Mouse (Mus musculus) macrophage (primary cell): Measurements from ENCODE around the gene Maats1. TPM values are rescaled to one million over a fixed set of nuclear protein-coding genes. Genes with fewer than 3 reads are reported as not detected.

ENCODE experiments used
- H3K27ac ChIP-seq: fragments of 350-480 bp; formaldehyde crosslinking; 2 replicates; pipeline ENCODE4 v1.9.0; 2021
- H3K36me3 ChIP-seq: fragments of 350-480 bp; formaldehyde crosslinking; 2 replicates; pipeline ENCODE4 v1.9.0; 2021; ENCODE audit errors: inconsistent target
- H3K4me3 ChIP-seq: fragments of 350-480 bp; formaldehyde crosslinking; 2 replicates; pipeline ENCODE4 v1.9.0; 2021; ENCODE audit errors: inconsistent target
- H3K79me2 ChIP-seq: fragments of 350-480 bp; formaldehyde crosslinking; 2 replicates; pipeline ENCODE4 v1.9.0; 2021; ENCODE audit errors: inconsistent target
- WGBS: methylation state at CpG from one replicate; pipeline ENCODE4 v1.1.7; 2026; ENCODE audit warnings: inconsistent platforms; ENCODE audit not compliant: missing documents; 5-methylcytosine and 5-hydroxymethylcytosine counted together
- polyA plus RNA-seq: library from polyadenylated mRNA; stranded (reverse); fragments of 250-400 nt; gene quantifications from 3 replicates; pipeline ENCODE4 v1.2.4, GENCODE M21; 2018; ENCODE audit warnings: inconsistent platforms

Gene Maats1
- polyA plus RNA-seq, 1 experiment from 2014 or later, result not detected

GRCm38 (mm10) chr16:38282559-38283160 lies 59.3 kb downstream of the Maats1 start:
- Histone ChIP-seq H3K36me3 (no peaks in the 10 kb centered on the region), H3K4me3 (no peak overlapping the region), H3K79me2 (no peaks in the 10 kb centered on the region), H3K27ac (no peak overlapping the region)
- WGBS, result 71% methylated on average over 7 of the region's 7 CpGs

GRCm38 (mm10) chr16:38280951-38281350 lies 61.0 kb downstream of the Maats1 start:
- Histone ChIP-seq H3K79me2 (no peaks in the 10 kb centered on the region), H3K4me3 (no peak overlapping the region), H3K36me3 (no peaks in the 10 kb centered on the region), H3K27ac (no peak overlapping the region)
- 86% methylated on average over 5 of the region's 7 CpGs for WGBS

GRCm38 (mm10) chr16:38279794-38280193 lies 62.1 kb downstream of the Maats1 start:
- Histone ChIP-seq H3K27ac (no peak overlapping the region), H3K36me3 (no peaks in the 10 kb centered on the region), H3K4me3 (no peak overlapping the region), H3K79me2 (no peaks in the 10 kb centered on the region)
- WGBS, result 93% methylated on average over 5 of the region's 5 CpGs

GRCm38 (mm10) chr16:38274737-38275136 lies 67.2 kb downstream of the Maats1 start:
- WGBS, result 89% methylated on average over 2 of the region's 2 CpGs
- no peak overlapping the region for H3K27ac ChIP-seq
- H3K79me2 ChIP-seq, result no peaks in the 10 kb centered on the region

GRCm38 (mm10) chr16:38272483-38272882 lies 69.5 kb downstream of the Maats1 start:
- no peaks in the 10 kb centered on the region for H3K36me3 ChIP-seq
- H3K79me2 ChIP-seq, result no peaks in the 10 kb centered on the region
- H3K27ac ChIP-seq, result no peak overlapping the region
- no peak overlapping the region for H3K4me3 ChIP-seq
- WGBS, result 82% methylated on average over 5 of the region's 5 CpGs

More at GRCm38 (mm10) chr16:38274737-38275136, 67.2 kb downstream of the Maats1 start:
- Histone ChIP-seq H3K36me3 (no peaks in the 10 kb centered on the region), H3K4me3 (no peak overlapping the region)

- Histone ChIP-seq H3K36me3 (no peaks in the 10 kb centered on the region), H3K79me2 (no peaks in the 10 kb centered on the region), H3K4me3 (no peak overlapping the region), H3K27ac (no peak overlapping the region)
- WGBS, result 65% methylated on average over 3 of the region's 3 CpGs
Measured at GRCm38 (mm10) chr16:38271601-38272000, 70.3 kb downstream of the Maats1 start.

- Histone ChIP-seq H3K4me3 (no peak overlapping the region), H3K79me2 (no peaks in the 10 kb centered on the region), H3K36me3 (no peaks in the 10 kb centered on the region), H3K27ac (no peak overlapping the region)
- 89% methylated on average over 7 of the region's 9 CpGs for WGBS
Measured at GRCm38 (mm10) chr16:38255927-38256326, 86.0 kb downstream of the Maats1 start.

GRCm38 (mm10) chr16:38255107-38255506 lies 86.8 kb downstream of the Maats1 start:
- H3K27ac ChIP-seq, result no peak overlapping the region
- 74% methylated on average over 4 of the region's 4 CpGs for WGBS
- H3K36me3 ChIP-seq, result no peaks in the 10 kb centered on the region
- no peak overlapping the region for H3K4me3 ChIP-seq
- H3K79me2 ChIP-seq, result no peaks in the 10 kb centered on the region

- Histone ChIP-seq H3K79me2 (no peaks in the 10 kb centered on the region), H3K36me3 (no peaks in the 10 kb centered on the region), H3K27ac (no peak overlapping the region), H3K4me3 (no peak overlapping the region)
- WGBS, result 86% methylated on average over 14 of the region's 14 CpGs
Measured at GRCm38 (mm10) chr16:38254001-38254400, 87.9 kb downstream of the Maats1 start.

GRCm38 (mm10) chr16:38250467-38250866 lies 91.5 kb downstream of the Maats1 start:
- no peaks in the 10 kb centered on the region for H3K79me2 ChIP-seq
- H3K4me3 ChIP-seq, result no peak overlapping the region
- H3K27ac ChIP-seq, result no peak overlapping the region
- WGBS, result 91% methylated on average over 6 of the region's 6 CpGs
- H3K36me3 ChIP-seq, result no peaks in the 10 kb centered on the region

- 38% methylated on average over 12 of the region's 13 CpGs for WGBS
- Histone ChIP-seq H3K36me3 (no peaks in the 10 kb centered on the region), H3K27ac (no peak overlapping the region), H3K4me3 (no peak overlapping the region), H3K79me2 (no peaks in the 10 kb centered on the region)
Measured at GRCm38 (mm10) chr16:38248331-38248961, 93.5 kb downstream of the Maats1 start.

Other genes starting within 250 kb of the Maats1 start
- not detected in 3 replicates for gene Nr1i2, start 47.3 kb downstream of the Maats1 start, polyA plus RNA-seq
- 147 to 264 TPM (median 175 TPM) in 3 replicates for gene Cox17, start 4.8 kb upstream of the Maats1 start, polyA plus RNA-seq
- not detected in 3 replicates for gene Gm21987, start 4.9 kb upstream of the Maats1 start, polyA plus RNA-seq
- gene Popdc2, start 20.1 kb upstream of the Maats1 start, polyA plus RNA-seq, result not detected in 3 replicates
- gene Pla1a, start 91.0 kb upstream of the Maats1 start, polyA plus RNA-seq, result not detected in 3 replicates
- 22.0 to 44.8 TPM (median 35.9 TPM) in 3 replicates for gene Adprh, start 110.6 kb upstream of the Maats1 start, polyA plus RNA-seq
- gene Cd80, start 113.4 kb upstream of the Maats1 start, polyA plus RNA-seq, result 10.3 to 13.1 TPM (median 11.9 TPM) in 3 replicates
- 9.5 to 17.4 TPM (median 10.5 TPM) in 3 replicates for gene Timmdc1, start 180.5 kb upstream of the Maats1 start, polyA plus RNA-seq
- gene Poglut1, start 208.1 kb upstream of the Maats1 start, polyA plus RNA-seq, result 17.7 to 23.5 TPM (median 22.5 TPM) in 3 replicates
- gene Tmem39a, start 216.6 kb upstream of the Maats1 start, polyA plus RNA-seq, result 8.4 to 15.6 TPM (median 10.1 TPM) in 3 replicates